Mouse (Mus musculus): ENCODE measurements around the gene Hspa12b.
A peak's percentile ranks its signal among the peaks of the same experiment; 100 is the strongest.

DNA sequence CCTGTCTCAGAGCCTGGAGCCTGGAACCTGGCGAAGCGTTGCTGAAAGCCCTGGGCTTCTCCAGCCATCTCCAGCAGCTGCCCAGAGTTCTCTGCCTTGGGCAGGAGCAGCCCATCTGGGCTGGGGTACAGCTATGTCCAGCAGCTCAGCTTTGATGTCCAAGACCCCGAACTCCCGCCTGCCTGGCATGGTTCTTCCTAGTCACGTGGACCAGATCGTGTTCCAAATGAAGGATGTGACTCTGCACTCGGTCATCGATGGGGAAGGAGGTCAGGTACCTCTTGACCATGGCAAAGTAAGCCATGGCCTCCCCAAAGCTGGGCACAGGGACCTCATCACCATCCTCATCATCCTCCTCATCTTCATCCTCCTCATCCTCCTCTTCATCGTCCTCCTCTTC is 50.9 kb downstream of the Hspa12b start:
- TF ChIP-seq USF1 (IDR thresholded peaks at IDR 0.05; ENCODE audit: low read depth) (peak; percentile 5), POLR2A (IDR thresholded peaks at IDR 0.05; ENCODE audit: insufficient read length, low read depth) (no peak), TCF12 (IDR thresholded peaks at IDR 0.05; ENCODE audit: insufficient read depth, poor library complexity, severe bottlenecking) (no peak), MAX (IDR thresholded peaks at IDR 0.05; ENCODE audit: low read depth) (no peak), MYOG (IDR thresholded peaks at IDR 0.05; ENCODE audit: control insufficient read depth in 1 of 3, insufficient read depth in 1 of 3, insufficient read length in 2 of 3, low read depth in 2 of 3) (no peak), MYOD1 (IDR thresholded peaks at IDR 0.05; ENCODE audit: control insufficient read depth in 1 of 3, insufficient read length in 2 of 3, low read depth in 2 of 3) (no peak), REST (IDR thresholded peaks at IDR 0.05; ENCODE audit: insufficient read depth, insufficient read length) (no peak), TCF3 (IDR thresholded peaks at IDR 0.05; ENCODE audit: insufficient read length, low read depth) (no peak), POLR2AphosphoS2 (IDR thresholded peaks at IDR 0.05; ENCODE audit: insufficient read length, low read depth) (peak; percentile 47), CEBPB (IDR thresholded peaks at IDR 0.05; ENCODE audit: insufficient read depth, poor library complexity, severe bottlenecking) (no peak), E2F4 (IDR thresholded peaks at IDR 0.05; ENCODE audit: insufficient read depth) (no peak)

Measured in myocyte (in vitro differentiated cells).